Mouse (Mus musculus) spleen, embryonic (tissue): ENCODE data around the gene Slc6a6.

Source experiments
- CTCF ChIA-PET: fragments of 350-600 bp; sonication (Branson Sonifier 250); formaldehyde crosslinking; loops from one replicate; lab custom pipeline; 2022; lab: Charles Lee

Slc6a6 gene

GRCm38 (mm10) chr6:91720588-91721214 is 36.8 kb downstream of the Slc6a6 start:
- CTCF ChIA-PET = interaction anchor here (1.2 kb wide), 1 partner anchor 11 kb away, joined by 5 read pairs; no protein-coding TSS in a partner anchor

GRCm38 (mm10) chr6:91721215-91721701 is 37.4 kb downstream of the Slc6a6 start:
- CTCF ChIA-PET = no interaction called here

GRCm38 (mm10) chr6:91727361-91727760 is 43.5 kb downstream of the Slc6a6 start:
- CTCF ChIA-PET = no interaction called here

GRCm38 (mm10) chr6:91728939-91729619 is 45.2 kb downstream of the Slc6a6 start:
- CTCF ChIA-PET = interaction anchor here (0.5 kb wide), 1 partner anchor 12 kb away, joined by 4 read pairs; no protein-coding TSS in a partner anchor

- CTCF ChIA-PET = interaction anchor here (0.5 kb wide), 1 partner anchor 12 kb away, joined by 4 read pairs; no protein-coding TSS in a partner anchor
Measured at GRCm38 (mm10) chr6:91729677-91730127, 45.8 kb downstream of the Slc6a6 start.

- CTCF ChIA-PET = interaction anchor here (1.5 kb wide), 1 partner anchor 12 kb away, joined by 5 read pairs; no protein-coding TSS in a partner anchor
Measured at GRCm38 (mm10) chr6:91732138-91732537, 48.3 kb downstream of the Slc6a6 start.

GRCm38 (mm10) chr6:91736471-91736870 is 52.6 kb downstream of the Slc6a6 start:
- CTCF ChIA-PET = interaction anchor here (0.6 kb wide), 1 partner anchor 37 kb away, joined by 4 read pairs; no protein-coding TSS in a partner anchor

GRCm38 (mm10) chr6:91737451-91737850 is 53.6 kb downstream of the Slc6a6 start:
- CTCF ChIA-PET = no interaction called here

GRCm38 (mm10) chr6:91738058-91738457 is 54.2 kb downstream of the Slc6a6 start:
- CTCF ChIA-PET = no interaction called here

GRCm38 (mm10) chr6:91741046-91741445 is 57.2 kb downstream of the Slc6a6 start:
- CTCF ChIA-PET = interaction anchor here (1.1 kb wide), 1 partner anchor 166 kb away, joined by 4 read pairs; no protein-coding TSS in a partner anchor

- CTCF ChIA-PET = interaction anchor here (1.1 kb wide), 1 partner anchor 167 kb away, joined by 3 read pairs; no protein-coding TSS in a partner anchor
Measured at GRCm38 (mm10) chr6:91742466-91742865, 58.6 kb downstream of the Slc6a6 start.

GRCm38 (mm10) chr6:91742995-91743394 is 59.1 kb downstream of the Slc6a6 start:
- CTCF ChIA-PET = interaction anchor here (1.1 kb wide), 1 partner anchor 167 kb away, joined by 3 read pairs; no protein-coding TSS in a partner anchor

- CTCF ChIA-PET = no interaction called here
Measured at GRCm38 (mm10) chr6:91743886-91744285, 60.0 kb downstream of the Slc6a6 start.

- CTCF ChIA-PET = no interaction called here
Measured at GRCm38 (mm10) chr6:91745246-91745645, 61.4 kb downstream of the Slc6a6 start.

- CTCF ChIA-PET = interaction anchor here (0.5 kb wide), 1 partner anchor 164 kb away, joined by 8 read pairs; no protein-coding TSS in a partner anchor
Measured at GRCm38 (mm10) chr6:91745947-91746582, 62.2 kb downstream of the Slc6a6 start.

- CTCF ChIA-PET = interaction anchor here (0.5 kb wide), 1 partner anchor 165 kb away, joined by 8 read pairs; no protein-coding TSS in a partner anchor
Measured at GRCm38 (mm10) chr6:91746776-91747175, 62.9 kb downstream of the Slc6a6 start.

- CTCF ChIA-PET = no interaction called here
Measured at GRCm38 (mm10) chr6:91750976-91751375, 67.1 kb downstream of the Slc6a6 start.

- CTCF ChIA-PET = no interaction called here
Measured at GRCm38 (mm10) chr6:91752884-91753283, 69.0 kb downstream of the Slc6a6 start.

- CTCF ChIA-PET = no interaction called here
Measured at GRCm38 (mm10) chr6:91754098-91754497, 70.2 kb downstream of the Slc6a6 start.

GRCm38 (mm10) chr6:91754845-91755244 is 71.0 kb downstream of the Slc6a6 start:
- CTCF ChIA-PET = no interaction called here

GRCm38 (mm10) chr6:91762051-91762742 is 78.3 kb downstream of the Slc6a6 start:
- CTCF ChIA-PET = no interaction called here
